Mouse (Mus musculus): Measurements from ENCODE around the gene Meis1. TPM values are rescaled to one million over a fixed set of nuclear protein-coding genes. Genes with fewer than 3 reads are reported as not detected.

The Meis1 gene
- total RNA-seq, 4 experiments from 2014 or later = 47.3 to 67.8 (median 55.1) TPM

- no peak for DNase-seq
Observed at GRCm38 (mm10) chr11:18989669-18990243, 29.0 kb downstream of the Meis1 start.

DNA sequence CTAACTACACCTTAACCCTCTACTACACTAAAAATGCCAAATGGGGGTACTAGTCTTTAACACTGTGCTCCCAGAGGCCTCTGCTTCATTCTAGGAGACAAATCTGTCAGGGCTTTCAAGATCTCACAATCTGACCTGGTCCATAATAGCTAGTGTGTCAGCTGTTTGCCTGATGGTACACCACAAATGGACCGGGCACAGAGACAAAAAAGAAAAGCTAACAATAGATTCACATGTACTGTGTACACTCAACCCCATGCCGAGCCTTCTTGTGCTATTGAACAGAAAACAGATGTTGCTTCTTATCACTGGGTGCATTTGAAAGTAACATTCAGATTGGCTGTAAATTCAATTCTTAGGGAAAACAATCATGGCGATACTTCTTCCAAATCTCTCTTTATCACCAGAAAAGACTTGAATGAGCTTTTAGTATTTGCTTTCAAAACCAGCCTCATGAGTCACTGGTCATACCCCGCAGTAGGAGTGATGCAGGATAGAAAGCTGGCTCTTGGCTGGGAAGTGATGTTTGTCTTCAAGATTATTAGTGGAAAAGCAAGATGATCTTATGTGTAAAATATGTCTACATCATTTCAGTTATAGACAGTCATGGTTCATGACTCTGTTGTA is 30.0 kb downstream of the Meis1 start:
- no peak for DNase-seq

DNA sequence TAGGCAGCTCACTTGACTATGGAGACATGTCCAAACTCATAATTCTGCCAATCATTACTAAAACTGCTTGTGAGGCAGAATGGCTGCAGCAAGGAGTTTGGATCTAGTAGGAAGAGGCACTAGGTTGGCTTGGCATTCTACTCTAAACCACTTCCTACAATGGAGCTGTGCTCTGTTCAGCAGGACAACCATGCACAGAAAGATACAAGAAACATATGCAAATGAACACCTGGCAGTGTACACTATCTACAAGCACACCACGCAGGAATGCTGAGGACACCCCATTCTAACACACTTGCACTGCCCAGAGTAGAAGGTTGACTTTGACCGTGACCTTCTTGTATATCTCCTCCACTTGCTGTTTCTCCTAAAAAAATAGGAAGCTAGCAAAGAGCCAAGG is 35.0 kb downstream of the Meis1 start:
- DNase-seq = no peak

DNA sequence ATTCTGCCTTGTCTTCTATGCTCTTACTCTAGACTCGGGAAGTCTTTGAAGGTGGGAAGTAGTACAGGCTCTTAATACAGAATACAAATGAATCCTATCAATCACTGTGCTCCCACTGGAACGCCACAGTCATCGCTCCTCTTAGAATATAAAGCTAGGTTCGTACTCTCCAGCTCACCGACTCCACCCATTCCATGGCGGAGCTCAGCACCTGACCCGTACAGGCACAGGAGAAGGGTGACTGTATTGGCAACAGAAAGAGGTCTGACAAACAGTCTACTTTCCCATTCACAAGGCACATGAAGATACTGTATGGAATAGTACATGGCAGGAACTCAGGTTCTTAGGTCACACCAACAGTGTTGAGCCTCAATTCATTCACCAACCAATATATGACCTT is 35.5 kb downstream of the Meis1 start:
- DNase-seq = no peak

DNA sequence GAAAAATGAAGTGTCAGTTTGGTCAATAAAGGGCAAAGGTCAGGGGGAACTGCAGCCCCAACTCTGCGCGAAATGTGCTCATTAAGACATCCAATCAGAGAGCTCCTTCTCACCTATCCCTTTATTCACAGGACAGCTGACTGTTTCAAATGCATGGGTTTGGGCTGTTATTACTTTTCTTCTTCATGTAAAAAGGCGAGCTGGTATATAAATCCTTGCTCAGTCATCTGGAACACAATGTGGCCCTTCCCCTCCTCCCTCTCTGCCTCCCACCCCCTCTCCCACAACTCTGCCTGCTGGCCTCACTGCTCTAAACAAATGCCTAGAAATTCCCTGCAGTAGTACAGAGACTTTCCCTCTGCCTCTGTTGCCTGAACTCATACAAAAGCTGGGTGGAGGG is 36.5 kb downstream of the Meis1 start:
- DNase-seq = no peak

DNA sequence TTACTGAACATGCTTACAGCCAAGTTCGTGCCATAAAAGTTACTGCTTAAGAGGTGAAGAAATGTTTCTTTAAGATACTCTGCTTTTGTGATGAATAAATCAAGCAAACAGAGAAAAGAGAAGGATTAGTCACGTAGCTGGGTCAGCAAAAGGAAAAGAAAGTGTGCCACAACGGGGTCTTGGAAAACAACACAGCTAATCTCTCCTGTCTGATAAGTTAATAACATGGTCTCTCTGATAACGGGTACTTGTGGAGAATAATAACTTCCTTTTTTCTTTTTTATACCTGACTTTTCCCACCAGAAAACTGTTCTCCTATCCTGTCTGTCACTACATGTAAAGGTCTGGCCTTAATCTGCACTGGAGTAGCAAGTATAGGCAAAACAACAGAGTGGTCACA is 37.4 kb downstream of the Meis1 start:
- DNase-seq = no peak

- DNase-seq = peak; percentile 65
Observed at GRCm38 (mm10) chr11:18980615-18981014, 38.2 kb downstream of the Meis1 start.

DNA sequence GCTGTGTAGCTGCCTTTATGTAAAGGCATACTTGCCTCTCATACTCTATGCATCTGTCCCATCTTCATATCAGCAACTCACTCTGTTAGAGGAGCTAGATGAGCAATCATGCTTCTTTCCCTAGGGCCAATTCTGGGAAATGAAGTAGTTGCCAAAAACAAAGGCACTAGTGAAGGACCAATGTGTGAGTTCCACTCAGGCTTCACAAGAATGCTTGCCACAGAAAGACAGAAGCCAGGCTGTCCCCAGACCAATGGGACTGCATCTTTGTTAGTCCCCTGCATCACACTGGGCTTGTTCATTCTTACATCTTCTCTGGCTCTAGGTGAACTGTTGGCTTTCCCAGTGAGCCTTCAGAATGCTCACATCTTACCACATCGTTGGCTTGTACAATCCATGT is 43.7 kb downstream of the Meis1 start:
- no peak for DNase-seq

GRCm38 (mm10) chr11:18973808-18974207 is 45.0 kb downstream of the Meis1 start:
- no peak for DNase-seq

- DNase-seq = no peak
Observed at GRCm38 (mm10) chr11:18972968-18973367, 45.8 kb downstream of the Meis1 start.

GRCm38 (mm10) chr11:18971551-18971950 is 47.2 kb downstream of the Meis1 start:
- no peak for DNase-seq

DNA sequence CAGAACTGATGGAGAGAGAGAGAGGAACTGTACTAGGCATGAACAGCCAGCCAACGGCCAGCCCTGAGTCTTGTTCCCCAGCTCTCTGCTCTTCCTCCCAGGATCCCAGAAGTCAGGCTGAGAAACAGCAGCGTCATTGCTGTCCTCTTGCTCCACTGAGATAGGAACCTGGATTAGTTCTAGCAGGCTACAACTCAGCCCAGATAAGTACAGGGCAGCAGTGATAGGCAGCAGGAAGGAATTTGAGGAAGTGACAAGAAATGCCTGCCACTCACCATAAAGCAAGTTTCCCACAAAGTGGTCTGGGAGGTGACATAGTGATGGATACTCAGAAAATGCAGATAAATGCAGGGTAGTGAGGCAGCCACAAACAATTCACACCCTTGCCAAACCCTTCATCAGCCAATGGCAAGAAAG is 48.9 kb downstream of the Meis1 start:
- DNase-seq = no peak

DNA sequence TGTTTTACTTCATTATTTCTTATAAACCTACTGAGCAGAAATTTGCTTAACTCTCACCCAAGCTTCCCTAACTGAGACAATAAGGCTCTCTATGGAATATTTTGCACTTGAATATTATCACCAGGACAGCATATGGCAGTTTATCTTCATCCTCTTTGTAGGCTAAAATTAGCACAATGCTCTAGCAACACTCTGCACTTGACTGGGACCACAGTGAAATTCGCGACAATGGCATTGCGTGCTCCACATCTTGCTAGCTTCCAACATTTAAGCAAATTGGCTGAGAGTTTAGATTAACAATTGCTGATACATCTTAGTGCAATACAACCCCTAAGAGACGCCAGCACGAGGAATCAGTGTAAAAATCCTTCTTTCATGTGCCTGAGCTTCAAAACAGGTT is 54.4 kb downstream of the Meis1 start:
- DNase-seq = no peak

DNA sequence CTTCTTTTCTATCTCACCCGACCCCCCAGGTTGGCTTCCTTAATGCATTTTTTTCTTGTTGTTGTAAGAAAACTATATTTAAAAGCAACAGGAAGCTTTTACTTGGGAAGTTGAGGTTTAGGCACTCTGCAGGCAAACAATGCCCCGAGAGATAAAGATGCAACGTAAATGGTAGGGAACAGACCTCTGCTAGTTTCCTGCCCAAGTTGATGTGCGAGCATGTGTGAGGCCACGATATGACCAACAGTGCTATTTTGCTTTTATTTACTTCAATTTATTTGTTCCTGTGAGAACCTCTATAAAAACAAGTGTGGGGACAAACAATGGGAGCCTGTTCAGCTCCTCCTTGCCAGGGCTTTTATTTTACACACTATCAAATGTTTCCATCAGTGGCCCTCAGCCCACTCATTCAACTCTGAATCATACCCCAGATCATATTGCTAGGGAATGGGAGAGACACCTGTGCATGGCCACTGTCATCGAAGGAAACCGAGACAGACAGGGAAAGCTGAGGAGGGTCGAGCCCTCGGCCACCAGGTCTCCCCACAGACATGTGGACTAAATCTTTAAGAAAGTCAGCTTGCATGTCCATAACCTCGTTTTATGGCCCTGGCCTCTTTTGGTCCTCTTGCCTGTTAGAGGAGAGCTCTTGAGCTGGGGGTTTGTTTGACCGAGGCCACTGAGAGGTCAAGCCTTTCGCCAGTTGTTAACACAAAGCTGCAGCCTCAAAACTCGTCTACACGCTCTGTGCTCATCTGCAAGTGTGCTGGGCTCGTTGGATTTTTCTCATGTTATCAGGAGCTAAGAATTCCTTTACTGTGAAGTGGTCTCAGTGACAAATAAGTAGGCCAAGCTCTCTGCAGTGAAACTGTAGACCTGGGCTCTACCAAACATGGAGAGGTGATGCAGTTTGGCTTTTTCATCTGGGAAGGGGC is 55.3 kb downstream of the Meis1 start:
- DNase-seq = no peak

- no peak for DNase-seq
Observed at GRCm38 (mm10) chr11:18959465-18959864, 59.3 kb downstream of the Meis1 start.

DNA sequence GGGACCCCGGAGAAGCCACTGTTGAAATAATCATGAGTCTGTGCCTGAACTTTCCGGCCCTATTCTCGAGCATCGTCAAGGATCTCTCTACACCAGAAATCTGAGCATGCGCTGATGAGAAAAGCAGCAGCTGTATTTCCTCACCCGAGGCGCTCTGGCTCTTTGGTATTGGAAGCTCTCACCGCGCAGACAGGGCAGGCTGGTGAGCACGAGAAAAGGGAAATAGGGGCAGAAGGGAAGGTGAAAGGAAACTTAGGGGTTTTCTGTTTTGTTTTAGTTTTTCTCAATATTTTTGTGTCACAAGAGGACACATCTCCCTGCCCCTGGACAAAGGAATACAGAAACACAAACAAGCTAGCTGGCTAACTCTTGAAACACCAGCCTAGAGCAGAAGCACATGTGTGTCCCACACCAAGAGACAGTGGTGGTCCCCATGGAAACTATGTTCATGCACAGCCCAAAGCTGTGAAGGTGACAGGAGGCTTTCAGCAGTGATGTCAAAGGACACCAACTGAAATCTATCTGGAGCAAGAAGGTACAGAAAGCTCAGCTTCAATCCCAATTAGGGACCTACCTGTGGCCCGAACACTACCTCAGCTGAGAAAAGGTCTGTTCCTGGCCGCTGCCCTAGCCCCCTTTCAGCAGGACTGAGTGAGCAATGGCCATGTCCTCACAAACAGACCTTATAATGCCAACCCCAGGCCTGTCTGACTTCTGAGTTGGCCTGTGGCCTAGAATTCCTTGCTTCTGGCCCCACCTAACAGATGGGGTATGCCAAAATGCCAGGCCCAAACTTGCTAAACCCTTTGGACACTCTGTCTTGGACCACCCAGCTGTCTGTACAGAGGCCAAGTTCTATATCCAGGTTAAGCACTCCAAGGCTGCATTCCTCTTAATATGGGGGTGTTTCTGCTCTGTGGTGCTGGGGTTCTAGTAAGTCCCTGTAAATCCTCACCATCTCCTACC is 60.7 kb downstream of the Meis1 start:
- DNase-seq = no peak

- no peak for DNase-seq
Observed at GRCm38 (mm10) chr11:18957097-18957804, 61.5 kb downstream of the Meis1 start.

DNA sequence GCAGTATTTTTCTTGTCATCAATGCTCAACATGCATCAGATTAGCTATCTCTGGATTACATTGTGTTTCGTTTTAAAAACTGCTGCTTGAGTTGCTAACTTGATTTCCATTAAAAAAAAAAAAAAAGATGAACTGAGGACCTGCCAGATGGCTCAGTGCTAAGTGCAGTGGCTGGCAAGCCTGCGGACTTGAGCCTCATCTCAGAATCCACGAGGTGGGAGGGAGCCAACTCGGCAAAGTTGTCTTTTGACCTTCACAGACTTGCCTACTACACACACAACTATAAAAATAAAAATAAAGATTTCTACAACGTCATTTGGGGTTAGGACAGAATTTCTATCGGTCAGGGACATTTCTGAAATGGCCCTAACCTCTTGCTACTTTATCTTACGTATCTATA is 62.8 kb downstream of the Meis1 start:
- DNase-seq = no peak

- no peak for DNase-seq
Observed at GRCm38 (mm10) chr11:18954852-18955251, 63.9 kb downstream of the Meis1 start.

GRCm38 (mm10) chr11:18953892-18954291 is 64.9 kb downstream of the Meis1 start:
- no peak for DNase-seq

DNA sequence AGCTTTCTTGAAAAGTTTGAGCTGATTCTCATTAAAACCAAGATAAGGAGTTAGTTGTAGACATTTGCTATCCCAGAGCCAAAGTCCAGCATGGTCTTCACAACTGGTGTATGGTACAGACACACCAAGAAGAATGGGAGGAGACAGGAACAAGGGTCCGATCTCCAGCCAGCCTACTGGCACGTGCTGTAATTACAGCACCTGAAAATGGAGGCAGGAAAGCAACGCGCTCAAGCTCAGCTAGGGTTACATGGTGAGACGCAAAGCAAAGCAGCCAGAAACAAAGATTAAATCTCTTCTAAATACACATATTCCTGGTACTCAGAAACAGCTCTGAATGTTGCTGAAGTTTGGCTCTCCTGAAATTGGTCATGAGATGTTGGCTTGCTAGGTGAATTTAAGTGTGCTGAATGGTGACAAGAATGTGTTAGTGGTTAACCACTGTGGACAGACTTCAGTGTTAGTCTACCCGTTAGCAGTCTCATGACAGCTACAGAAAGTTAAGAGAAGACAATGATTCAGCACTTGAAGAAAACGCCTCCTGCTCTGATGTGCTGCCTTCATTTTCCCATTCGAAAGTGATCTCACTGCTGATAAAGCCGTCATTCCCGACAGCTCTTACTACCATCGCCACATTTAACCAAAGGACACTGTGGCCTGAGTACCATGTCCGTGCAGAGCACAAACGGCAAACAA is 70.0 kb downstream of the Meis1 start:
- no peak for DNase-seq

All from adrenal gland, adult 8-10 months (tissue).